Mouse (Mus musculus): ENCODE measurements around the gene Usp48.

DNA sequence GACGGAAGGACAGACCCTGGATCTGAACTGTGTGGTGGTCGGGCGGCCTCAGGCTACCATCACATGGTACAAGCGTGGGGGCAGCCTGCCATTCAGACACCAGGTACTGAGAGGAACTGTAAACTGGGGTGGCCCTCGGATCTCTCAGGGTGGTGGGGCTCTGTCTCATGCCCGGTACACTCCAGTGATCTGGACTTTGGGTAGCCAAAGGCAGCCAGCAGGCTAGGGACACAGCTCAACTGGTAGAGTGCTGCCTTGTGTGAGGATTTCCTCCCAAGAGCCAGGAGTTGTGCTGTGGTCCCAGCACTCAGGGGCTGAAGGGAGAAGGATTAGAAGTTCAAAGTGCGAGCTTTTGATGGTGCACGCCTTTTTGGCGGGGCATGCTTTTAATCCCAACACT lies 48.0 kb upstream of the Usp48 start:
- TF ChIP-seq POLR2A (IDR thresholded peaks at IDR 0.05; ENCODE audit: low read depth, low read length), result no peak
- no peak for TF ChIP-seq CTCF (IDR thresholded peaks at IDR 0.05; ENCODE audit: extremely low read depth, insufficient read length, insufficient replicate concordance, low read depth, low read length)

Data from small intestine, adult 2 months (tissue).